In the genomic region with DNA sequence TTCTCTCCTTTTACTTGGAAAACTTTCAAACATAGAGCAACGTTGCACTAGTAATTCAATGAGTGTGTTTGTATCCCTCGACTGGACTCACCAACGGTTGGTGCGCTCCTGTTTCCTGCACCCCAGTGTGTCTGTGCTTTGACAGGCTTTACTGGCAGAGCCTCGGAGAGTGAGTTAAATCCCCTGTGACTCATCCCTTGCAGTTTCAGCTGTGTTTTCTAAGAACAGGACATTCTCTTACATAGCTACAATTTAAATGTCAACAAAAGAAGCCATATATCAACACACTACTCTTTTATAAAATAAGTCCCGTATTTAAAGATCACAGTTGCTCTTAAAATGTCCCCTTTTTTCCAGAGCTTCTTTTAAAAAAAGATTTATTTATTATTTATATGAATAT, we compare ENCODE assay signal across 22 mouse cellular contexts.
DNase-seq lines count a peak whose midpoint lies in the region; ATAC-seq and TF ChIP-seq lines count a peak whose summit lies in the region.
"Had no signal": no experiment of that assay in that cellular context is flagged by ENCODE, and none has a peak within 500 bp of the region (broad histone marks: within the 10 kb centered on the region; RNA-seq: fewer than 3 reads in every experiment).

No protein-coding gene starts in this region.

- no peak overlapping the region for H3K9ac ChIP-seq in heart, embryonic 13.5 days
- H3K9ac ChIP-seq: embryonic facial prominence, embryonic 15.5 days; heart, embryonic 15.5 days; hindbrain, embryonic 13.5 days; liver, postnatal 0 days had no signal

- no peak for ATAC-seq in heart, embryonic 13.5 days (ENCODE audit: extremely low read depth, insufficient number of reproducible peaks, low FRiP score, low TSS enrichment)
- ATAC-seq: forebrain, embryonic 16.5 days; liver, postnatal 0 days had no signal

- H3K4me2 ChIP-seq in heart, embryonic 13.5 days: no peak overlapping the region
- H3K4me2 ChIP-seq: embryonic facial prominence, embryonic 15.5 days; heart, embryonic 15.5 days; hindbrain, embryonic 13.5 days had no signal

- no peak overlapping the region for H3K4me3 ChIP-seq in heart, embryonic 13.5 days
- no peak overlapping the region for H3K4me3 ChIP-seq in olfactory bulb, adult 2 months (ENCODE audit: insufficient read depth, low read depth, low read length)
- H3K4me3 ChIP-seq: embryonic facial prominence, embryonic 15.5 days; heart, embryonic 15.5 days; hindbrain, embryonic 13.5 days; left cerebral cortex, adult 2 months; midbrain, embryonic 10.5 days had no signal

- intact Hi-C loops in heart, postnatal 10 days (cut with DNase I): no loop called here

- peak overlapping the region; percentile 43; the same call in 1 of the 2 replicates for H3K27ac ChIP-seq in heart, embryonic 13.5 days (replicated peaks)
- H3K27ac ChIP-seq in olfactory bulb, adult 2 months (ENCODE audit: insufficient read depth, low read depth, low read length): 0 out of 2 replicates have a peak overlapping the region, but pooled peaks have one; percentile 28
- H3K27ac ChIP-seq: heart, embryonic 15.5 days; hindbrain, embryonic 13.5 days; left cerebral cortex, adult 2 months had no signal

- peaks cover 20% of the 10 kb centered on the region for H3K4me1 ChIP-seq in heart, embryonic 13.5 days
- peaks cover 22% of the 10 kb centered on the region for H3K4me1 ChIP-seq in olfactory bulb, adult 2 months (ENCODE audit: control insufficient read depth, insufficient read depth, low read length)

- whole genome bisulfite sequencing in heart, embryonic 13.5 days: 44% methylated on average over 6 of the region's 6 CpGs
- 20% methylated on average over 6 of the region's 6 CpGs for WGBS in olfactory bulb, adult 2 months

- no peaks in the 10 kb centered on the region for H3K36me3 ChIP-seq in heart, embryonic 13.5 days
- H3K36me3 ChIP-seq: embryonic facial prominence, embryonic 15.5 days; heart, embryonic 15.5 days; hindbrain, embryonic 13.5 days; midbrain, embryonic 10.5 days had no signal

- no peak for TF ChIP-seq CTCF in olfactory bulb, adult 2 months (IDR thresholded peaks at IDR 0.05; ENCODE audit: insufficient read depth, low read depth, low read length)

- H3K27me3 ChIP-seq in heart, embryonic 13.5 days (replicated peaks): no peaks in the 10 kb centered on the region
- H3K27me3 ChIP-seq: embryonic facial prominence, embryonic 15.5 days; heart, embryonic 15.5 days; hindbrain, embryonic 13.5 days had no signal

- H3K9me3 ChIP-seq in heart, embryonic 13.5 days: no peaks in the 10 kb centered on the region
- H3K9me3 ChIP-seq: embryonic facial prominence, embryonic 15.5 days; heart, embryonic 15.5 days; hindbrain, embryonic 13.5 days; midbrain, embryonic 10.5 days had no signal

- no peak for TF ChIP-seq POLR2A in olfactory bulb, adult 2 months (IDR thresholded peaks at IDR 0.05; ENCODE audit: insufficient read depth, low read depth, low read length)

- DNase-seq in adrenal gland, postnatal 10 days: peak; percentile 36
- no peak for DNase-seq in adrenal gland, adult 18-20 months (ENCODE audit: low spot score in 2 of 2)
- DNase-seq in heart, postnatal 10 days: no peak
- DNase-seq in 416B (ENCODE audit: low read depth): peak; percentile 42
- no peak for DNase-seq in layer of hippocampus, adult 9-10 months (ENCODE audit: low spot score)
- no peak for DNase-seq in urinary bladder, adult 2 months (ENCODE audit: low spot score)
- DNase-seq: cerebellum, adult 11-12 months; cerebellum, postnatal 14 days; kidney, adult 8-10 months; kidney, postnatal 25 days; layer of hippocampus, adult 9-11 months; left cerebral cortex, postnatal 4 days; liver, postnatal 0 days; thymus, adult 18-20 months had no signal

Comparison
In these comparisons a context has a peak if more than half of its experiments do, and no peak if none do; other contexts are left out.
1. DNase-seq: peak in adrenal gland, postnatal 10 days (single experiment) and 416B (single experiment); none in adrenal gland, adult 18-20 months (0 of 2), heart, postnatal 10 days (0 of 2), layer of hippocampus, adult 9-10 months (single experiment) and urinary bladder, adult 2 months (single experiment).